Mouse (Mus musculus): Measurements from ENCODE around the gene Ccdc154. TPM values are rescaled to one million over a fixed set of nuclear protein-coding genes. Genes with fewer than 3 reads are reported as not detected.
"Not testable (repeated sequence)": the region's sequence is repeated elsewhere in the genome, so short reads cannot be mapped to it uniquely, and the experiment has no call there.

The Ccdc154 gene
- polyA plus RNA-seq (2015; fragmentation: Nextera tagmentation; extraction: Ambion mirVana) = not detected in 2 replicates

GRCm38 (mm10) chr17:25162161-25162560, at the start of gene Ccdc154:
Ccdc154 (plus strand) TSS chr17:25162461.
- Histone ChIP-seq H3K9ac (ENCODE audit: low read depth, low read length) (no peak within 1 kb of the TSS), H3K27ac (no peak within 1 kb of the TSS), H3K4me1 (replicated peaks; ENCODE audit: insufficient read depth, low read length) (no peaks in the 10 kb centered on the region), H3K36me3 (ENCODE audit: insufficient read depth, low read length) (peaks cover 16% of the 10 kb centered on the region; the same call in 1 of the 2 replicates), H3K9me3 (replicated peaks; ENCODE audit: low read length) (no peaks in the 10 kb centered on the region), H3K4me2 (ENCODE audit: low read length) (no peak within 1 kb of the TSS), H3K27me3 (ENCODE audit: insufficient read depth, low read length) (no peaks in the 10 kb centered on the region), H3K4me3 (replicated peaks; ENCODE audit: low read depth, low read length) (no peak within 1 kb of the TSS)
- no peak for TF ChIP-seq CTCF (IDR thresholded peaks at IDR 0.05; ENCODE audit: low read depth)
- DNase-seq (ENCODE audit: low spot score) (no peak), ATAC-seq (replicated peaks; ENCODE audit: low FRiP score, low read depth) (no peak)
- 89% methylated on average over 1 of the region's 1 CpGs for WGBS

DNA sequence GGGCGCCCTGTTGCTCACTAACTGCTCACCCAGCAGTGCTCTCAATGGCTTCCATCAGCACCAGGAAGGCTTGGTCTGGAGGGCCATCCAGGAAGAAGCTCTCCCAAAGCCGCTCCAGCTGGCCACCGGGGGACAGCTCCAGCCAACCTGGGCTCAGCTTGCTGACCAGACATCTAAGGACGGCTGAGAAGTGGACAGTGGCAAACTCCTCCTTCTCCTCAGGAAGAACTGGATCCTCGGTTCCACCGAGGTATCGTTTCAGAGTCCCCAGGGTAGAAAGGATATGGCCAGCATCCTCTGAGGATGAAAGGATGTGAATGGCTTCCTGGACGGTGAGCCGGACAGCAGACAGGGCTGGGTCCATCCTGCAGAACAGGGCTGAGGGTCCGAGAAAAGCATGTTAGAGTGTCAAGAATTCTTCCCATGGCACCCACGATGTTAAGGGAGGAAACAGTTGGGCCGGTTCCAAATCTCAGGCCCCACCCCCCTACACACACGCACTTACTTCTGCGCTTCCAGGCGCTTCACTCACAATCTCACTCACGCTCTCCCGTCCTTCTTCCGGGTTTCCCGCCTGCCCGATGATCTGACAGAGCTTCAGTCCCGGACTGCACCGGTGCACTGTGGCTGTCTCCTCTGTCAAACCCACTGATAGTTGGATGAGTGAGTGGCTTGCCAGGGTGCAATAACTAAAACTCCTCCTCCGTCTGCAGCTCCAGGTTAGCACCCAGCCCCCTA, 47.2 kb upstream of the Ccdc154 start:
- H3K4me3 ChIP-seq (replicated peaks; ENCODE audit: low read depth, low read length) = peak overlapping the region; percentile 38
- H3K4me2 ChIP-seq (ENCODE audit: low read length) = peak overlapping the region; percentile 77
- 0 out of 2 replicates have a peak, but pooled peaks cover 5% of the 10 kb centered on the region for H3K4me1 ChIP-seq (replicated peaks; ENCODE audit: insufficient read depth, low read length)
- no peak for TF ChIP-seq CTCF (IDR thresholded peaks at IDR 0.05; ENCODE audit: low read depth)
- H3K9me3 ChIP-seq (replicated peaks; ENCODE audit: low read length) = no peaks in the 10 kb centered on the region
- H3K9ac ChIP-seq (ENCODE audit: low read depth, low read length) = peak overlapping the region; percentile 67
- H3K27me3 ChIP-seq (ENCODE audit: insufficient read depth, low read length) = no peaks in the 10 kb centered on the region
- WGBS = 5% methylated on average over 23 of the region's 23 CpGs
- H3K27ac ChIP-seq = peak overlapping the region; percentile 93
- ATAC-seq (replicated peaks; ENCODE audit: low FRiP score, low read depth) (peak; percentile 65), DNase-seq (ENCODE audit: low spot score) (peak; percentile 65)
- peaks cover 3% of the 10 kb centered on the region; the same call in 1 of the 2 replicates for H3K36me3 ChIP-seq (ENCODE audit: insufficient read depth, low read length)

GRCm38 (mm10) chr17:25115664-25116432, 46.4 kb upstream of the Ccdc154 start, which contains the start of gene Telo2:
Telo2 (minus strand) TSS chr17:25115967.
- DNase-seq (ENCODE audit: low spot score) = peak; percentile 96
- H3K9me3 ChIP-seq (replicated peaks; ENCODE audit: low read length) = no peaks in the 10 kb centered on the region
- peak; percentile 94 for ATAC-seq (replicated peaks; ENCODE audit: low FRiP score, low read depth)
- H3K4me1 ChIP-seq (replicated peaks; ENCODE audit: insufficient read depth, low read length) = 0 out of 2 replicates have a peak, but pooled peaks cover 5% of the 10 kb centered on the region
- H3K4me2 ChIP-seq (ENCODE audit: low read length) = peak within 1 kb of the TSS; percentile 77
- peak within 1 kb of the TSS; percentile 38 for H3K4me3 ChIP-seq (replicated peaks; ENCODE audit: low read depth, low read length)
- H3K36me3 ChIP-seq (ENCODE audit: insufficient read depth, low read length) = peaks cover 2% of the 10 kb centered on the region; the same call in 1 of the 2 replicates
- peak within 1 kb of the TSS; percentile 67 for H3K9ac ChIP-seq (ENCODE audit: low read depth, low read length)
- no peak for TF ChIP-seq CTCF (IDR thresholded peaks at IDR 0.05; ENCODE audit: low read depth)
- H3K27me3 ChIP-seq (ENCODE audit: insufficient read depth, low read length) = no peaks in the 10 kb centered on the region
- 5% methylated on average over 40 of the region's 40 CpGs for WGBS
- peak within 1 kb of the TSS; percentile 93 for H3K27ac ChIP-seq

- Histone ChIP-seq H3K9me3 (replicated peaks; ENCODE audit: low read length) (no peaks in the 10 kb centered on the region), H3K4me2 (ENCODE audit: low read length) (no peak overlapping the region), H3K4me1 (replicated peaks; ENCODE audit: insufficient read depth, low read length) (0 out of 2 replicates have a peak, but pooled peaks cover 5% of the 10 kb centered on the region), H3K9ac (ENCODE audit: low read depth, low read length) (no peak overlapping the region), H3K27ac (no peak overlapping the region), H3K27me3 (ENCODE audit: insufficient read depth, low read length) (no peaks in the 10 kb centered on the region), H3K4me3 (replicated peaks; ENCODE audit: low read depth, low read length) (no peak overlapping the region), H3K36me3 (ENCODE audit: insufficient read depth, low read length) (no peaks in the 10 kb centered on the region)
- DNase-seq (ENCODE audit: low spot score) (no peak), ATAC-seq (replicated peaks; ENCODE audit: low FRiP score, low read depth) (no peak)
- peak; percentile 44; the same call in 1 of the 2 replicates for TF ChIP-seq CTCF (IDR thresholded peaks at IDR 0.05; ENCODE audit: low read depth)
- 42% methylated on average over 4 of the region's 4 CpGs for WGBS
Measured at GRCm38 (mm10) chr17:25117263-25117662, 45.0 kb upstream of the Ccdc154 start.

GRCm38 (mm10) chr17:25120406-25120805, 41.9 kb upstream of the Ccdc154 start, which contains the start of gene Ptx4:
Ptx4 (plus strand) TSS chr17:25120760.
- no peak for ATAC-seq (replicated peaks; ENCODE audit: low FRiP score, low read depth)
- no peak for TF ChIP-seq CTCF (IDR thresholded peaks at IDR 0.05; ENCODE audit: low read depth)
- no peak for DNase-seq (ENCODE audit: low spot score)
- Histone ChIP-seq H3K36me3 (ENCODE audit: insufficient read depth, low read length) (no peaks in the 10 kb centered on the region), H3K4me1 (replicated peaks; ENCODE audit: insufficient read depth, low read length) (no peaks in the 10 kb centered on the region), H3K27ac (no peak within 1 kb of the TSS), H3K27me3 (ENCODE audit: insufficient read depth, low read length) (no peaks in the 10 kb centered on the region), H3K4me3 (replicated peaks; ENCODE audit: low read depth, low read length) (no peak within 1 kb of the TSS), H3K9me3 (replicated peaks; ENCODE audit: low read length) (no peaks in the 10 kb centered on the region), H3K9ac (ENCODE audit: low read depth, low read length) (0 out of 2 replicates have a peak within 1 kb of the TSS, but pooled peaks have one; percentile 2), H3K4me2 (ENCODE audit: low read length) (no peak within 1 kb of the TSS)
- WGBS = 27% methylated on average over 3 of the region's 3 CpGs

DNA sequence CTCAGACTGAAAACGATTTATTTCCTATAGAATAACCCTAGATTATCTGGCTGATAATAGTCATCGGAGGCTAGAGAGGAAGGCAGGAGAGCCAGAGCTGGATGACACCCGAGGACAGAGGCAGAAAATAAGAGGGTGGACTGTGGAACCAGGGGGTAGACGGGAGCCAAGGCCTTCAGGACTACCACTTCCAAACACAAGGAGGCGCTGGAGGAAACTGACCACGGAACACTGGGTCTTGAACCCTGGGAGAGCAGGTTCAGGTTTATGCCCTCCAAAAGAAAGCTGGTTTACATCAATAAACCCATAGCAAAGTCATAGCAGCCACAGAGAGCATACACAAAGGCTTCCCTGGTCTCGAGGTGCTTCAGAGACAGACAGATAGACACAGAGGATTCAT, 38.3 kb upstream of the Ccdc154 start:
- Histone ChIP-seq H3K36me3 (ENCODE audit: insufficient read depth, low read length) (no peaks in the 10 kb centered on the region), H3K9ac (ENCODE audit: low read depth, low read length) (no peak overlapping the region), H3K4me1 (replicated peaks; ENCODE audit: insufficient read depth, low read length) (no peaks in the 10 kb centered on the region), H3K27me3 (ENCODE audit: insufficient read depth, low read length) (no peaks in the 10 kb centered on the region), H3K27ac (no peak overlapping the region), H3K9me3 (replicated peaks; ENCODE audit: low read length) (no peaks in the 10 kb centered on the region), H3K4me3 (replicated peaks; ENCODE audit: low read depth, low read length) (no peak overlapping the region), H3K4me2 (ENCODE audit: low read length) (no peak overlapping the region)
- ATAC-seq (replicated peaks; ENCODE audit: low FRiP score, low read depth) (no peak), DNase-seq (ENCODE audit: low spot score) (no peak)
- 27% methylated on average over 7 of the region's 7 CpGs for WGBS
- TF ChIP-seq CTCF (IDR thresholded peaks at IDR 0.05; ENCODE audit: low read depth) = peak; percentile 43

GRCm38 (mm10) chr17:25125442-25126060, 36.7 kb upstream of the Ccdc154 start:
- not testable (repeated sequence) for H3K9ac ChIP-seq (ENCODE audit: low read depth, low read length); H3K36me3 ChIP-seq (ENCODE audit: insufficient read depth, low read length); H3K4me3 ChIP-seq (replicated peaks; ENCODE audit: low read depth, low read length); H3K9me3 ChIP-seq (replicated peaks; ENCODE audit: low read length); H3K27ac ChIP-seq; DNase-seq (ENCODE audit: low spot score); H3K27me3 ChIP-seq (ENCODE audit: insufficient read depth, low read length); ATAC-seq (replicated peaks; ENCODE audit: low FRiP score, low read depth); H3K4me2 ChIP-seq (ENCODE audit: low read length); H3K4me1 ChIP-seq (replicated peaks; ENCODE audit: insufficient read depth, low read length)
- WGBS = 66% methylated on average over 3 of the region's 3 CpGs

Measured in kidney, postnatal 0 days (tissue).